Mouse (Mus musculus) retina, adult 2 months (tissue): ENCODE measurements around the gene Olfr829.
"Not testable (repeated sequence)": the region's sequence is repeated elsewhere in the genome, so short reads cannot be mapped to it uniquely, and the experiment has no call there.

Experiments used
- DNase-seq: peaks from one replicate; pipeline ENCODE4 v3.0.0-alpha.2; 2012; ENCODE audit warnings: low read depth, low spot score

Gene Olfr829

DNA sequence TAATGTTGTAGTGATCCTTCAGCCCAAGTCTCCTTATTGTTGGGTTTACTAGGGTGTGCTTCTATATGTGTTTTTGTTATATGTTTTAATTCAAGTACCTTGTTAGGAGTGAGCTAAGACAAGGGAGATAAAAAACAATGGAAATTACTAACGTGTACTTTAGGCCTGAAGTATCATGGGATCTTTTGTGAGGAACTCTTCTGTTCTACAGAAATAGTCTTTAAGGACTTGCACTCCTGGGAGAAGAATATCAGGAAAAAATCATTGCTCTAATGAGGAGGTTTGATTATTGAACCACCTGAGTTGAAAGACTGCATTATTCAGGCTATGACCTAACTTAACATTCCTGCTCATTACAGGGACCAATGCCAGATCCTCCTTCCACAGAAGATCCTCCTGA is at the start of gene Olfr829:
Gene Olfr829, plus strand, starts transcription at position 301 of the 400 bp plus-strand sequence.
- no peak for DNase-seq

DNA sequence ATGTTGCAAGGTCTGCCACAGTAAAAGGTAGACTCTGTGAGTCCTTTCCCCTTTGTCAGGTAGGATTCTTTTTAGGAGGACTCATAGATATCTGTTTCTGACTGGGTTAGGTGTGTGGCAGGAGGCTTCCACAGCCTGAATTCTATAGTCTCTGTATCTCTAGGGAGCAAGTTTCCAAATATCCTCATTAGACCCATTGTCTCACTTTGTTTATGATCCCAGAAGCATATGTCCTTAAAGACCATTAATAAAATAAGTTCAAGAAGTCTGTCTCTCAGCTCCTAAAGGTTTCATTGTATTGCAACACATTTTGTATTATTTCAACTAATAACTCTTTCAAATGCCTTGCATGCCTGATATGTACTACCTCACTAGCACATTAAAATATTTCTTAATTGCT is 35.3 kb upstream of the Olfr829 start, which contains the start of gene Olfr828:
Gene Olfr828, minus strand, starts transcription at position 101 of the 400 bp plus-strand sequence.
- DNase-seq: no peak

DNA sequence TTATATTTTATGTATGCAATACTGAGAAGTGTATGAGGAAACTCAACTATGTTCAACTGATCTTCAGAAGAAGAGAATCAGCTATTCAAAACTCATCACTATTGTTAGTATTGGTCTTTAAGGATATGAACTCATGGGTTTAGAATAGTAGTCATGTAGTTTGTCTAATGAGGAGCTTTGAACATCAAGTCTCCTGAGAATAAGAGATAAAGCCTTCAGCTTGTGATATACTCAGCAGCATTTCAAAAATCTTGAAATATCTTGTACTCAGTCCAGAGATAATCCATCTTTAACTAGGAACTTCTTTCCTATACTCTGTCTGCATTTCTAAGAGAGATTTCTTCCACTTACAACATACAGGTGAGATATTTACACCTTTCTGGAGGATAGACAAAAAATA is 19.7 kb downstream of the Olfr829 start, which contains the start of gene Olfr830:
Gene Olfr830, plus strand, starts transcription at position 301 of the 400 bp plus-strand sequence.
- no peak for DNase-seq

DNA sequence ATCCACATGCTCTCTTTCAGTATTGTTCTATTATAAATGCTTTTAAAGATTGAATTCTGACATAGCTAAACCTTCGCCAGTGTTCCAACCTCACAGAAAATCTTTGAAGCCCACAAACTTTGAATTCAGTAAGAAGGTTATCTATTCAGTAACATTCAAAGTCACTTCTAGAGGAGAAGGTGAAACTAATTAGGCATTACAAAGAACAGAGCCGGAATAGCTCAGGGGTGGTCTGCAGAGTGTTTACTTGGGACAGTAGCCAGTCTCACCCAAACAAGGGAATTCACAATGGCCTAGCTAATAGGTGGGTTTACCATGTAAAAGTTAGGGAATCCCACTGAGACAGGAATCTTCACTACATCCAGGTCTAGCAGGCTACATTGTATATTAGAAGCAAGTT is 53.0 kb downstream of the Olfr829 start:
- DNase-seq: not testable (repeated sequence)
